Mouse (Mus musculus): ENCODE results near the gene Crybg1. TPM values are rescaled to one million over a fixed set of nuclear protein-coding genes. Genes with fewer than 3 reads are reported as not detected.
A peak's percentile ranks its signal among the peaks of the same experiment; 100 is the strongest.

Crybg1 gene
- polyA plus RNA-seq, 1 experiment from 2014 or later: 0.31 TPM

- H3K4me2 ChIP-seq (replicated peaks; ENCODE audit: low read depth, low read length): no peak overlapping the region
- H3K36me3 ChIP-seq (ENCODE audit: control insufficient read depth, insufficient read depth, low read length): no peaks in the 10 kb centered on the region
- no peak overlapping the region for H3K9ac ChIP-seq (ENCODE audit: low read depth, low read length)
- WGBS: 84% methylated on average over 4 of the region's 4 CpGs
- ATAC-seq (ENCODE audit: low FRiP score): no peak
- no peak overlapping the region for H3K27ac ChIP-seq (ENCODE audit: low read depth, low read length)
- no peak overlapping the region for H3K4me3 ChIP-seq (ENCODE audit: low read depth, low read length)
- no peak for DNase-seq (ENCODE audit: low spot score)
- H3K4me1 ChIP-seq (replicated peaks; ENCODE audit: control insufficient read depth, insufficient read depth, low read length): peaks cover 7% of the 10 kb centered on the region
- peaks cover 45% of the 10 kb centered on the region for H3K27me3 ChIP-seq (ENCODE audit: control insufficient read depth, insufficient read depth, low read length)
- H3K9me3 ChIP-seq (ENCODE audit: control insufficient read depth, low read length): no peaks in the 10 kb centered on the region
Observed at GRCm38 (mm10) chr10:44006815-44007214, 141.8 kb downstream of the Crybg1 start.

GRCm38 (mm10) chr10:44005677-44006641 is 142.7 kb downstream of the Crybg1 start:
- Histone ChIP-seq H3K4me1 (replicated peaks; ENCODE audit: control insufficient read depth, insufficient read depth, low read length) (peaks cover 7% of the 10 kb centered on the region), H3K36me3 (ENCODE audit: control insufficient read depth, insufficient read depth, low read length) (no peaks in the 10 kb centered on the region), H3K9me3 (ENCODE audit: control insufficient read depth, low read length) (no peaks in the 10 kb centered on the region), H3K4me2 (replicated peaks; ENCODE audit: low read depth, low read length) (peak overlapping the region; percentile 47), H3K27ac (ENCODE audit: low read depth, low read length) (no peak overlapping the region), H3K9ac (ENCODE audit: low read depth, low read length) (no peak overlapping the region), H3K4me3 (ENCODE audit: low read depth, low read length) (peak overlapping the region; percentile 28), H3K27me3 (ENCODE audit: control insufficient read depth, insufficient read depth, low read length) (peaks cover 45% of the 10 kb centered on the region)
- DNase-seq (ENCODE audit: low spot score) (peak; percentile 51), ATAC-seq (ENCODE audit: low FRiP score) (peak; percentile 48; the same call in 1 of the 2 replicates)
- WGBS: 1% methylated on average over 40 of the region's 40 CpGs

GRCm38 (mm10) chr10:44004221-44004751 is 144.4 kb downstream of the Crybg1 start:
- Histone ChIP-seq H3K9me3 (ENCODE audit: control insufficient read depth, low read length) (no peaks in the 10 kb centered on the region), H3K9ac (ENCODE audit: low read depth, low read length) (no peak overlapping the region), H3K27me3 (ENCODE audit: control insufficient read depth, insufficient read depth, low read length) (peaks cover 45% of the 10 kb centered on the region), H3K4me1 (replicated peaks; ENCODE audit: control insufficient read depth, insufficient read depth, low read length) (peaks cover 7% of the 10 kb centered on the region), H3K27ac (ENCODE audit: low read depth, low read length) (no peak overlapping the region), H3K4me2 (replicated peaks; ENCODE audit: low read depth, low read length) (peak overlapping the region; percentile 59), H3K4me3 (ENCODE audit: low read depth, low read length) (peak overlapping the region; percentile 45), H3K36me3 (ENCODE audit: control insufficient read depth, insufficient read depth, low read length) (no peaks in the 10 kb centered on the region)
- under 1% methylated on average over 32 of the region's 33 CpGs for WGBS
- ATAC-seq (ENCODE audit: low FRiP score) (peak; percentile 31; the same call in 1 of the 2 replicates), DNase-seq (ENCODE audit: low spot score) (peak; percentile 54)

GRCm38 (mm10) chr10:44003551-44004151 is 145.0 kb downstream of the Crybg1 start:
- H3K4me1 ChIP-seq (replicated peaks; ENCODE audit: control insufficient read depth, insufficient read depth, low read length): peaks cover 7% of the 10 kb centered on the region
- under 1% methylated on average over 68 of the region's 68 CpGs for WGBS
- no peaks in the 10 kb centered on the region for H3K9me3 ChIP-seq (ENCODE audit: control insufficient read depth, low read length)
- no peaks in the 10 kb centered on the region for H3K36me3 ChIP-seq (ENCODE audit: control insufficient read depth, insufficient read depth, low read length)
- no peak overlapping the region for H3K9ac ChIP-seq (ENCODE audit: low read depth, low read length)
- H3K4me3 ChIP-seq (ENCODE audit: low read depth, low read length): peak overlapping the region; percentile 45
- H3K27me3 ChIP-seq (ENCODE audit: control insufficient read depth, insufficient read depth, low read length): peaks cover 45% of the 10 kb centered on the region
- peak overlapping the region; percentile 59 for H3K4me2 ChIP-seq (replicated peaks; ENCODE audit: low read depth, low read length)
- DNase-seq (ENCODE audit: low spot score): peak; percentile 64
- ATAC-seq (ENCODE audit: low FRiP score): peak; percentile 33; the same call in 1 of the 2 replicates
- H3K27ac ChIP-seq (ENCODE audit: low read depth, low read length): no peak overlapping the region

GRCm38 (mm10) chr10:44002995-44003524 is 145.6 kb downstream of the Crybg1 start:
- 0 out of 2 replicates have a peak, but pooled peaks have one; percentile 3 for ATAC-seq (ENCODE audit: low FRiP score)
- 2% methylated on average over 11 of the region's 11 CpGs for WGBS
- Histone ChIP-seq H3K27me3 (ENCODE audit: control insufficient read depth, insufficient read depth, low read length) (peaks cover 45% of the 10 kb centered on the region), H3K4me1 (replicated peaks; ENCODE audit: control insufficient read depth, insufficient read depth, low read length) (peaks cover 7% of the 10 kb centered on the region), H3K4me2 (replicated peaks; ENCODE audit: low read depth, low read length) (peak overlapping the region; percentile 59), H3K27ac (ENCODE audit: low read depth, low read length) (no peak overlapping the region), H3K4me3 (ENCODE audit: low read depth, low read length) (peak overlapping the region; percentile 45), H3K9me3 (ENCODE audit: control insufficient read depth, low read length) (no peaks in the 10 kb centered on the region), H3K36me3 (ENCODE audit: control insufficient read depth, insufficient read depth, low read length) (no peaks in the 10 kb centered on the region), H3K9ac (ENCODE audit: low read depth, low read length) (no peak overlapping the region)
- DNase-seq (ENCODE audit: low spot score): no peak

GRCm38 (mm10) chr10:44002004-44002940 is 146.4 kb downstream of the Crybg1 start:
- Histone ChIP-seq H3K36me3 (ENCODE audit: control insufficient read depth, insufficient read depth, low read length) (no peaks in the 10 kb centered on the region), H3K4me1 (replicated peaks; ENCODE audit: control insufficient read depth, insufficient read depth, low read length) (peaks cover 7% of the 10 kb centered on the region), H3K27me3 (ENCODE audit: control insufficient read depth, insufficient read depth, low read length) (peaks cover 45% of the 10 kb centered on the region), H3K9me3 (ENCODE audit: control insufficient read depth, low read length) (no peaks in the 10 kb centered on the region), H3K4me3 (ENCODE audit: low read depth, low read length) (no peak overlapping the region), H3K9ac (ENCODE audit: low read depth, low read length) (no peak overlapping the region), H3K27ac (ENCODE audit: low read depth, low read length) (no peak overlapping the region), H3K4me2 (replicated peaks; ENCODE audit: low read depth, low read length) (no peak overlapping the region)
- ATAC-seq (ENCODE audit: low FRiP score) (no peak), DNase-seq (ENCODE audit: low spot score) (peak; percentile 56)
- WGBS: 19% methylated on average over 14 of the region's 14 CpGs

- Histone ChIP-seq H3K36me3 (ENCODE audit: control insufficient read depth, insufficient read depth, low read length) (no peaks in the 10 kb centered on the region), H3K9me3 (ENCODE audit: control insufficient read depth, low read length) (no peaks in the 10 kb centered on the region), H3K9ac (ENCODE audit: low read depth, low read length) (no peak overlapping the region), H3K27me3 (ENCODE audit: control insufficient read depth, insufficient read depth, low read length) (peaks cover 31% of the 10 kb centered on the region), H3K4me1 (replicated peaks; ENCODE audit: control insufficient read depth, insufficient read depth, low read length) (peaks cover 3% of the 10 kb centered on the region; the same call in 1 of the 2 replicates), H3K27ac (ENCODE audit: low read depth, low read length) (no peak overlapping the region), H3K4me2 (replicated peaks; ENCODE audit: low read depth, low read length) (no peak overlapping the region), H3K4me3 (ENCODE audit: low read depth, low read length) (no peak overlapping the region)
- DNase-seq (ENCODE audit: low spot score) (no peak), ATAC-seq (ENCODE audit: low FRiP score) (no peak)
- WGBS: 70% methylated on average over 2 of the region's 2 CpGs
Observed at GRCm38 (mm10) chr10:44000156-44000865, 148.3 kb downstream of the Crybg1 start.

Measured in hindbrain, embryonic 11.5 days (tissue).